Mouse (Mus musculus) forebrain, postnatal 0 days (tissue): ENCODE results near the gene Spin1. TPM values are rescaled to one million over a fixed set of nuclear protein-coding genes. Genes with fewer than 3 reads are reported as not detected.

Experiments used
- ATAC-seq: fragments of 200-750 bp; cut with Nextera tagmentation; 2 replicates; pipeline ENCODE4 v1.8.0; 2017; ENCODE audit warnings: mild to moderate bottlenecking, moderate library complexity
- DNase-seq: peaks from one replicate; pipeline ENCODE4 v3.0.0-alpha.2; 2015
- H3K27ac ChIP-seq: fragments of 300-500 bp; sonication (generic); 2 replicates; pipeline ENCODE4 v1.5.1; 2014; ENCODE audit warnings: low read depth, mild to moderate bottlenecking, antibody characterized with exemption, low read length, moderate library complexity, mixed read lengths
- H3K27me3 ChIP-seq: fragments of 300-500 bp; sonication (generic); 2 replicates; pipeline ENCODE4 v1.6.1; 2014; ENCODE audit warnings: mild to moderate bottlenecking, low read length, mixed read lengths; ENCODE audit not compliant: insufficient read depth
- H3K36me3 ChIP-seq: fragments of 300-500 bp; sonication (generic); 2 replicates; pipeline ENCODE4 v1.6.1; 2014; ENCODE audit warnings: mild to moderate bottlenecking, moderate library complexity; ENCODE audit not compliant: insufficient read depth
- H3K4me1 ChIP-seq: fragments of 300-500 bp; sonication (generic); 2 replicates; pipeline ENCODE4 v1.6.1; 2014; ENCODE audit warnings: antibody characterized with exemption; ENCODE audit not compliant: insufficient read depth
- H3K4me2 ChIP-seq: fragments of 300-500 bp; sonication (generic); 2 replicates; pipeline ENCODE4 v1.6.1; 2014; ENCODE audit warnings: low read depth, mild to moderate bottlenecking, moderate library complexity
- H3K4me3 ChIP-seq: fragments of 300-500 bp; sonication (generic); 2 replicates; pipeline ENCODE4 v1.5.1; 2014; ENCODE audit warnings: low read depth, low read length, mixed read lengths
- H3K9ac ChIP-seq: fragments of 300-500 bp; sonication (generic); 2 replicates; pipeline ENCODE4 v1.6.1; 2014; ENCODE audit warnings: mild to moderate bottlenecking
- H3K9me3 ChIP-seq: fragments of 300-500 bp; sonication (generic); 2 replicates; pipeline ENCODE4 v1.6.1; 2016; ENCODE audit warnings: low read length
- CTCF ChIP-seq: sonication (generic); IDR thresholded peaks from 2 replicates; pipeline ENCODE4 v1.5.1; 2016; ENCODE audit warnings: antibody characterized with exemption, control low read depth, low read depth
- WGBS: fragments of 180-500 bp; shearing (Covaris S2); extraction: QIAGEN DNeasy Blood & Tissue Kit; methylation state at CpG from one replicate; pipeline ENCODE4 v1.1.7; 2014; 5-methylcytosine and 5-hydroxymethylcytosine counted together
- polyA plus RNA-seq: library from polyadenylated mRNA; unstranded; fragments of >200 nt; fragmentation: Nextera tagmentation; extraction: Ambion mirVana; gene quantifications from 2 replicates; pipeline ENCODE4 v1.2.1, GENCODE M21; 2015
- total RNA-seq: library from RNA; depleted of rRNA; stranded (reverse); fragments of >200 nt; gene quantifications from 2 replicates; pipeline ENCODE4 v1.2.3, GENCODE M21; 2014

Gene Spin1
- total and polyA plus RNA-seq, 2 experiments from 2014 or later = 151 to 236 TPM

- no peak overlapping the region for H3K4me3 ChIP-seq
- TF ChIP-seq CTCF = no peak
- ATAC-seq (no peak), DNase-seq (no peak)
- H3K9ac ChIP-seq = no peak overlapping the region
- H3K4me1 ChIP-seq = no peaks in the 10 kb centered on the region
- no peak overlapping the region for H3K4me2 ChIP-seq
- H3K9me3 ChIP-seq = no peaks in the 10 kb centered on the region
- H3K27me3 ChIP-seq = no peaks in the 10 kb centered on the region
- H3K36me3 ChIP-seq = peaks cover 24% of the 10 kb centered on the region
- no peak overlapping the region for H3K27ac ChIP-seq
- WGBS = 68% methylated on average over 2 of the region's 2 CpGs
These were observed 36.5 kb downstream of the Spin1 start for GRCm38 (mm10) chr13:51136996-51137701.

GRCm38 (mm10) chr13:51137702-51138031 is 37.0 kb downstream of the Spin1 start:
- TF ChIP-seq CTCF = no peak

GRCm38 (mm10) chr13:51147106-51147505 is 46.4 kb downstream of the Spin1 start:
- no peak overlapping the region for H3K4me3 ChIP-seq
- H3K27ac ChIP-seq = no peak overlapping the region
- no peak for ATAC-seq
- 72% methylated on average over 1 of the region's 1 CpGs for WGBS
- H3K4me1 ChIP-seq = no peaks in the 10 kb centered on the region
- H3K9ac ChIP-seq = no peak overlapping the region
- no peak overlapping the region for H3K4me2 ChIP-seq
- no peak for TF ChIP-seq CTCF
- H3K27me3 ChIP-seq = no peaks in the 10 kb centered on the region
- no peaks in the 10 kb centered on the region for H3K9me3 ChIP-seq
- no peak for DNase-seq
- H3K36me3 ChIP-seq = peaks cover 16% of the 10 kb centered on the region

More at GRCm38 (mm10) chr13:51137702-51138031, 37.0 kb downstream of the Spin1 start:
- Histone ChIP-seq H3K4me3 (no peak overlapping the region), H3K4me2 (no peak overlapping the region), H3K27me3 (no peaks in the 10 kb centered on the region), H3K9ac (no peak overlapping the region), H3K4me1 (no peaks in the 10 kb centered on the region), H3K27ac (no peak overlapping the region), H3K36me3 (peaks cover 24% of the 10 kb centered on the region), H3K9me3 (no peaks in the 10 kb centered on the region)
- DNase-seq = no peak
- no peak for ATAC-seq

GRCm38 (mm10) chr13:51152966-51153669 is 52.4 kb downstream of the Spin1 start:
- H3K4me2 ChIP-seq = no peak overlapping the region
- no peak for TF ChIP-seq CTCF
- no peak overlapping the region for H3K9ac ChIP-seq
- no peak overlapping the region for H3K4me3 ChIP-seq
- H3K4me1 ChIP-seq = no peaks in the 10 kb centered on the region
- no peak for DNase-seq
- ATAC-seq = no peak
- 73% methylated on average over 4 of the region's 4 CpGs for WGBS
- peaks cover 18% of the 10 kb centered on the region for H3K36me3 ChIP-seq
- no peaks in the 10 kb centered on the region for H3K9me3 ChIP-seq
- no peaks in the 10 kb centered on the region for H3K27me3 ChIP-seq
- no peak overlapping the region for H3K27ac ChIP-seq

GRCm38 (mm10) chr13:51153670-51154030 is 53.0 kb downstream of the Spin1 start:
- no peak for TF ChIP-seq CTCF
- Histone ChIP-seq H3K36me3 (peaks cover 18% of the 10 kb centered on the region), H3K27ac (no peak overlapping the region), H3K9me3 (no peaks in the 10 kb centered on the region), H3K4me1 (no peaks in the 10 kb centered on the region), H3K4me2 (no peak overlapping the region), H3K4me3 (no peak overlapping the region), H3K27me3 (no peaks in the 10 kb centered on the region), H3K9ac (no peak overlapping the region)
- no peak for DNase-seq
- ATAC-seq = no peak
- WGBS = 94% methylated on average over 4 of the region's 4 CpGs

- H3K9ac ChIP-seq = no peak overlapping the region
- DNase-seq (peak; percentile 30), ATAC-seq (peak; percentile 70)
- H3K9me3 ChIP-seq = no peaks in the 10 kb centered on the region
- H3K4me3 ChIP-seq = no peak overlapping the region
- no peak overlapping the region for H3K27ac ChIP-seq
- peaks cover 12% of the 10 kb centered on the region for H3K36me3 ChIP-seq
- H3K4me1 ChIP-seq = no peaks in the 10 kb centered on the region
- no peaks in the 10 kb centered on the region for H3K27me3 ChIP-seq
- TF ChIP-seq CTCF = no peak
- 73% methylated on average over 15 of the region's 15 CpGs for WGBS
- H3K4me2 ChIP-seq = no peak overlapping the region
These were observed 54.7 kb downstream of the Spin1 start for GRCm38 (mm10) chr13:51155178-51156013.

GRCm38 (mm10) chr13:51156014-51156386 is 55.3 kb downstream of the Spin1 start:
- H3K36me3 ChIP-seq = peaks cover 11% of the 10 kb centered on the region; the same call in 1 of the 2 replicates
- no peaks in the 10 kb centered on the region for H3K9me3 ChIP-seq
- no peak overlapping the region for H3K4me3 ChIP-seq
- no peaks in the 10 kb centered on the region for H3K27me3 ChIP-seq
- no peak overlapping the region for H3K9ac ChIP-seq
- WGBS = 93% methylated on average over 6 of the region's 6 CpGs
- no peak for DNase-seq
- ATAC-seq = no peak
- H3K4me1 ChIP-seq = no peaks in the 10 kb centered on the region
- H3K27ac ChIP-seq = no peak overlapping the region
- TF ChIP-seq CTCF = no peak
- H3K4me2 ChIP-seq = no peak overlapping the region
